Mouse (Mus musculus): ENCODE data around the gene Herc3.

Gene Herc3

GRCm38 (mm10) chr6:58920735-58921134, 89.5 kb downstream of the Herc3 start:
- DNase-seq (ENCODE audit: low read depth, low spot score): no peak

GRCm38 (mm10) chr6:58921623-58922022, 90.4 kb downstream of the Herc3 start:
- no peak for DNase-seq (ENCODE audit: low read depth, low spot score)

GRCm38 (mm10) chr6:58922511-58922910, 91.2 kb downstream of the Herc3 start:
- no peak for DNase-seq (ENCODE audit: low read depth, low spot score)

GRCm38 (mm10) chr6:58927881-58928280, 96.6 kb downstream of the Herc3 start:
- no peak for DNase-seq (ENCODE audit: low read depth, low spot score)

GRCm38 (mm10) chr6:58929911-58930431, 98.7 kb downstream of the Herc3 start:
- no peak for DNase-seq (ENCODE audit: low read depth, low spot score)

GRCm38 (mm10) chr6:58931149-58931548, 99.9 kb downstream of the Herc3 start:
- no peak for DNase-seq (ENCODE audit: low read depth, low spot score)

- no peak for DNase-seq (ENCODE audit: low read depth, low spot score)
Measured at GRCm38 (mm10) chr6:58932515-58933188, 101.4 kb downstream of the Herc3 start.

- DNase-seq (ENCODE audit: low read depth, low spot score): peak; percentile 86
Measured at GRCm38 (mm10) chr6:58933189-58933913, 102.1 kb downstream of the Herc3 start.

- DNase-seq (ENCODE audit: low read depth, low spot score): no peak
Measured at GRCm38 (mm10) chr6:58934144-58934543, 102.9 kb downstream of the Herc3 start.

- no peak for DNase-seq (ENCODE audit: low read depth, low spot score)
Measured at GRCm38 (mm10) chr6:58937726-58938125, 106.5 kb downstream of the Herc3 start.

GRCm38 (mm10) chr6:58942276-58942675, 111.0 kb downstream of the Herc3 start:
- no peak for DNase-seq (ENCODE audit: low read depth, low spot score)

- no peak for DNase-seq (ENCODE audit: low read depth, low spot score)
Measured at GRCm38 (mm10) chr6:58943958-58944357, 112.7 kb downstream of the Herc3 start.

GRCm38 (mm10) chr6:58946246-58946645, 115.0 kb downstream of the Herc3 start:
- DNase-seq (ENCODE audit: low read depth, low spot score): no peak

- DNase-seq (ENCODE audit: low read depth, low spot score): no peak
Measured at GRCm38 (mm10) chr6:58946840-58947239, 115.6 kb downstream of the Herc3 start.

- DNase-seq (ENCODE audit: low read depth, low spot score): no peak
Measured at GRCm38 (mm10) chr6:58950410-58950809, 119.1 kb downstream of the Herc3 start.

- no peak for DNase-seq (ENCODE audit: low read depth, low spot score)
Measured at GRCm38 (mm10) chr6:58951128-58951992, 120.1 kb downstream of the Herc3 start.

- no peak for DNase-seq (ENCODE audit: low read depth, low spot score)
Measured at GRCm38 (mm10) chr6:58960523-58960922, 129.3 kb downstream of the Herc3 start.

GRCm38 (mm10) chr6:58962691-58963090, 131.4 kb downstream of the Herc3 start:
- no peak for DNase-seq (ENCODE audit: low read depth, low spot score)

GRCm38 (mm10) chr6:58964091-58964490, 132.8 kb downstream of the Herc3 start:
- DNase-seq (ENCODE audit: low read depth, low spot score): no peak

- DNase-seq (ENCODE audit: low read depth, low spot score): no peak
Measured at GRCm38 (mm10) chr6:58964565-58964964, 133.3 kb downstream of the Herc3 start.

- DNase-seq (ENCODE audit: low read depth, low spot score): peak; percentile 31
Measured at GRCm38 (mm10) chr6:58965071-58965831, 134.0 kb downstream of the Herc3 start.
